Mouse (Mus musculus): ENCODE measurements at regions not wholly inside any gene's neighbourhood (a gene's known extent, or its start where the extent isn't known, plus 50 kb on each side); places are given as distances from the start of the nearest gene placed in this dataset.
"Not testable (repeated sequence)": the region's sequence is repeated elsewhere in the genome, so short reads cannot be mapped to it uniquely, and the experiment has no call there.

- no peak for DNase-seq (ENCODE audit: extremely low read depth, low read depth, low spot score)
- Histone ChIP-seq H3K79me2 (ENCODE audit: control insufficient read depth, insufficient read depth, low read length) (no peaks in the 10 kb centered on the region), H3K4me1 (ENCODE audit: control insufficient read depth, insufficient read depth, low read length) (no peaks in the 10 kb centered on the region), H3K4me3 (ENCODE audit: insufficient read depth, low read depth, low read length) (no peak overlapping the region), H3K9ac (ENCODE audit: low read depth, low read length) (no peak overlapping the region), H3K27ac (replicated peaks; ENCODE audit: insufficient read depth, low read depth, low read length) (no peak overlapping the region), H3K36me3 (ENCODE audit: control insufficient read depth, insufficient read depth, low read length) (no peaks in the 10 kb centered on the region), H3K27me3 (ENCODE audit: control insufficient read depth, insufficient read depth, low read length) (no peaks in the 10 kb centered on the region)
- TF ChIP-seq CTCF (IDR thresholded peaks at IDR 0.05; ENCODE audit: low read depth, low read length) (no peak), POLR2A (IDR thresholded peaks at IDR 0.05; ENCODE audit: extremely low read depth, insufficient read depth, low read length) (no peak)
- WGBS = 58% methylated on average over 1 of the region's 1 CpGs
Observed at GRCm38 (mm10) chr10:48582006-48582405, 1206.6 kb downstream of the Grik2 start.

GRCm38 (mm10) chr10:48581081-48581480 lies 1207.5 kb downstream of the Grik2 start:
- no peaks in the 10 kb centered on the region for H3K27me3 ChIP-seq (ENCODE audit: control insufficient read depth, insufficient read depth, low read length)
- 69% methylated on average over 1 of the region's 1 CpGs for WGBS
- TF ChIP-seq POLR2A (IDR thresholded peaks at IDR 0.05; ENCODE audit: extremely low read depth, insufficient read depth, low read length) = no peak
- no peak for TF ChIP-seq CTCF (IDR thresholded peaks at IDR 0.05; ENCODE audit: low read depth, low read length)
- no peaks in the 10 kb centered on the region for H3K36me3 ChIP-seq (ENCODE audit: control insufficient read depth, insufficient read depth, low read length)
- no peaks in the 10 kb centered on the region for H3K4me1 ChIP-seq (ENCODE audit: control insufficient read depth, insufficient read depth, low read length)
- no peak overlapping the region for H3K4me3 ChIP-seq (ENCODE audit: insufficient read depth, low read depth, low read length)
- no peak overlapping the region for H3K9ac ChIP-seq (ENCODE audit: low read depth, low read length)
- no peaks in the 10 kb centered on the region for H3K79me2 ChIP-seq (ENCODE audit: control insufficient read depth, insufficient read depth, low read length)
- no peak for DNase-seq (ENCODE audit: extremely low read depth, low read depth, low spot score)
- no peak overlapping the region for H3K27ac ChIP-seq (replicated peaks; ENCODE audit: insufficient read depth, low read depth, low read length)

- WGBS = 77% methylated on average over 2 of the region's 2 CpGs
- no peak for DNase-seq (ENCODE audit: extremely low read depth, low read depth, low spot score)
- Histone ChIP-seq H3K4me3 (ENCODE audit: insufficient read depth, low read depth, low read length) (no peak overlapping the region), H3K27ac (replicated peaks; ENCODE audit: insufficient read depth, low read depth, low read length) (no peak overlapping the region), H3K79me2 (ENCODE audit: control insufficient read depth, insufficient read depth, low read length) (no peaks in the 10 kb centered on the region), H3K27me3 (ENCODE audit: control insufficient read depth, insufficient read depth, low read length) (no peaks in the 10 kb centered on the region), H3K36me3 (ENCODE audit: control insufficient read depth, insufficient read depth, low read length) (no peaks in the 10 kb centered on the region), H3K4me1 (ENCODE audit: control insufficient read depth, insufficient read depth, low read length) (no peaks in the 10 kb centered on the region), H3K9ac (ENCODE audit: low read depth, low read length) (no peak overlapping the region)
- no peak for TF ChIP-seq CTCF (IDR thresholded peaks at IDR 0.05; ENCODE audit: low read depth, low read length)
- no peak for TF ChIP-seq POLR2A (IDR thresholded peaks at IDR 0.05; ENCODE audit: extremely low read depth, insufficient read depth, low read length)
Observed at GRCm38 (mm10) chr10:48572600-48572999, 1216.0 kb downstream of the Grik2 start.

GRCm38 (mm10) chr10:48549791-48550190 lies 1238.8 kb downstream of the Grik2 start:
- not testable (repeated sequence) for DNase-seq (ENCODE audit: extremely low read depth, low read depth, low spot score)
- WGBS = 57% methylated on average over 2 of the region's 2 CpGs

GRCm38 (mm10) chr10:48522258-48522657 lies 1266.3 kb downstream of the Grik2 start:
- H3K27ac ChIP-seq (replicated peaks; ENCODE audit: insufficient read depth, low read depth, low read length) = no peak overlapping the region
- H3K9ac ChIP-seq (ENCODE audit: low read depth, low read length) = no peak overlapping the region
- no peaks in the 10 kb centered on the region for H3K27me3 ChIP-seq (ENCODE audit: control insufficient read depth, insufficient read depth, low read length)
- no peaks in the 10 kb centered on the region for H3K79me2 ChIP-seq (ENCODE audit: control insufficient read depth, insufficient read depth, low read length)
- WGBS = 85% methylated on average over 1 of the region's 1 CpGs
- DNase-seq (ENCODE audit: extremely low read depth, low read depth, low spot score) = no peak
- no peak for TF ChIP-seq CTCF (IDR thresholded peaks at IDR 0.05; ENCODE audit: low read depth, low read length)
- no peak for TF ChIP-seq POLR2A (IDR thresholded peaks at IDR 0.05; ENCODE audit: extremely low read depth, insufficient read depth, low read length)
- H3K4me1 ChIP-seq (ENCODE audit: control insufficient read depth, insufficient read depth, low read length) = no peaks in the 10 kb centered on the region
- no peaks in the 10 kb centered on the region for H3K36me3 ChIP-seq (ENCODE audit: control insufficient read depth, insufficient read depth, low read length)
- no peak overlapping the region for H3K4me3 ChIP-seq (ENCODE audit: insufficient read depth, low read depth, low read length)

More at GRCm38 (mm10) chr10:48549791-48550190, 1238.8 kb downstream of the Grik2 start:
- H3K9ac ChIP-seq (ENCODE audit: low read depth, low read length); H3K27me3 ChIP-seq (ENCODE audit: control insufficient read depth, insufficient read depth, low read length); H3K27ac ChIP-seq (replicated peaks; ENCODE audit: insufficient read depth, low read depth, low read length); H3K4me3 ChIP-seq (ENCODE audit: insufficient read depth, low read depth, low read length); H3K4me1 ChIP-seq (ENCODE audit: control insufficient read depth, insufficient read depth, low read length); H3K79me2 ChIP-seq (ENCODE audit: control insufficient read depth, insufficient read depth, low read length); H3K36me3 ChIP-seq (ENCODE audit: control insufficient read depth, insufficient read depth, low read length): not testable (repeated sequence)

GRCm38 (mm10) chr10:48472927-48473326 lies 1315.6 kb downstream of the Grik2 start:
- Histone ChIP-seq H3K4me3 (ENCODE audit: insufficient read depth, low read depth, low read length) (no peak overlapping the region), H3K79me2 (ENCODE audit: control insufficient read depth, insufficient read depth, low read length) (no peaks in the 10 kb centered on the region), H3K27me3 (ENCODE audit: control insufficient read depth, insufficient read depth, low read length) (no peaks in the 10 kb centered on the region), H3K27ac (replicated peaks; ENCODE audit: insufficient read depth, low read depth, low read length) (no peak overlapping the region), H3K4me1 (ENCODE audit: control insufficient read depth, insufficient read depth, low read length) (no peaks in the 10 kb centered on the region), H3K36me3 (ENCODE audit: control insufficient read depth, insufficient read depth, low read length) (no peaks in the 10 kb centered on the region), H3K9ac (ENCODE audit: low read depth, low read length) (no peak overlapping the region)
- no peak for DNase-seq (ENCODE audit: extremely low read depth, low read depth, low spot score)
- TF ChIP-seq POLR2A (IDR thresholded peaks at IDR 0.05; ENCODE audit: extremely low read depth, insufficient read depth, low read length) (no peak), CTCF (IDR thresholded peaks at IDR 0.05; ENCODE audit: low read depth, low read length) (no peak)
- WGBS = 78% methylated on average over 1 of the region's 1 CpGs
